Mouse (Mus musculus) MEL (cell line): ENCODE measurements around the gene Mrpl1. TPM values are rescaled to one million over a fixed set of nuclear protein-coding genes. Genes with fewer than 3 reads are reported as not detected.

Experiments used
- DNase-seq: peaks from one replicate; pipeline ENCODE4 v3.0.0; 2011; ENCODE audit warnings: low read depth, low spot score
- H3K27ac ChIP-seq: 2 replicates; pipeline ENCODE4 v1.5.1; 2012; ENCODE audit warnings: low read depth, mild to moderate bottlenecking, control low read depth, low read length, moderate library complexity; ENCODE audit not compliant: control insufficient read depth
- H3K27me3 ChIP-seq, 2 experiments: fragments of 150-350 bp in 1 of 2; sonication (generic) in 1 of 2; 2 replicates each; pipeline ENCODE4 v1.6.1; 2012; ENCODE audit warnings: low read length in 2 of 2, mild to moderate bottlenecking in 2 of 2, improper control_type of control experiment in 1 of 2, moderate library complexity in 1 of 2; ENCODE audit not compliant: insufficient read depth in 2 of 2, control insufficient read depth in 1 of 2
- H3K36me3 ChIP-seq, 2 experiments: 2 replicates each; pipeline ENCODE4 v1.6.1; 2012 to 2014; ENCODE audit warnings: low read length in 2 of 2, improper control_type of control experiment in 1 of 2, inconsistent platforms in 1 of 2, mild to moderate bottlenecking in 1 of 2; ENCODE audit not compliant: insufficient read depth in 2 of 2, control insufficient read depth in 1 of 2
- H3K4me1 ChIP-seq, 2 experiments: fragments of 150-350 bp in 1 of 2; sonication (generic) in 1 of 2; 2 replicates each; pipeline ENCODE4 v1.6.1; 2012; ENCODE audit warnings: low read length in 2 of 2, improper control_type of control experiment in 1 of 2, mild to moderate bottlenecking in 1 of 2; ENCODE audit not compliant: insufficient read depth in 2 of 2, control insufficient read depth in 1 of 2
- H3K4me3 ChIP-seq, 2 experiments: fragments of 150-350 bp in 1 of 2; sonication (generic) in 1 of 2; 2 replicates each; pipeline ENCODE4 v1.5.1; 2012; ENCODE audit warnings: low read depth in 2 of 2, low read length in 2 of 2, mild to moderate bottlenecking in 2 of 2, moderate library complexity in 2 of 2, control low read depth in 1 of 2, improper control_type of control experiment in 1 of 2; ENCODE audit not compliant: control insufficient read depth in 1 of 2, insufficient read depth in 1 of 2
- H3K79me2 ChIP-seq: 2 replicates; pipeline ENCODE4 v1.6.1; 2012; ENCODE audit warnings: mild to moderate bottlenecking, low read length, moderate library complexity; ENCODE audit not compliant: control insufficient read depth, poor library complexity, insufficient read depth
- H3K9ac ChIP-seq: 2 replicates; pipeline ENCODE4 v1.6.1; 2012; ENCODE audit warnings: low read depth, mild to moderate bottlenecking, control low read depth, low read length, moderate library complexity; ENCODE audit not compliant: control insufficient read depth, poor library complexity, severe bottlenecking
- H3K9me3 ChIP-seq: fragments of 150-350 bp; sonication (generic); replicated peaks from 2 replicates; pipeline ENCODE4 v1.6.1; 2012; ENCODE audit warnings: mild to moderate bottlenecking, low read length, improper control_type of control experiment, moderate library complexity; ENCODE audit not compliant: insufficient read depth
- CHD1 ChIP-seq: IDR thresholded peaks from 2 replicates; pipeline ENCODE4 v1.6.1; 2012; ENCODE audit warnings: low read depth, mild to moderate bottlenecking, inconsistent platforms, low read length, improper control_type of control experiment
- CTCF ChIP-seq, 3 experiments: IDR thresholded peaks in 2 of 3; conservative IDR thresholded peaks in 1 of 3; 2 replicates each; pipeline ENCODE4 v1.5.1; 2011 to 2012; ENCODE audit warnings: low read length in 3 of 3, low read depth in 2 of 3, mild to moderate bottlenecking in 2 of 3, improper control_type of control experiment in 1 of 3, inconsistent platforms in 1 of 3, mixed read lengths in 1 of 3, moderate library complexity in 1 of 3; ENCODE audit not compliant: control insufficient read depth in 1 of 3, insufficient read depth in 1 of 3, poor library complexity in 1 of 3, severe bottlenecking in 1 of 3
- ELF1 ChIP-seq: IDR thresholded peaks from 2 replicates; pipeline ENCODE4 v1.6.1; 2014; ENCODE audit warnings: low read depth, mild to moderate bottlenecking, inconsistent platforms, low read length, improper control_type of control experiment, moderate library complexity
- EP300 ChIP-seq, 2 experiments: IDR thresholded peaks; 2 replicates each; pipeline ENCODE4 v1.6.1; 2011; ENCODE audit warnings: improper control_type of control experiment in 2 of 2, low read length in 2 of 2, low read depth in 1 of 2, mild to moderate bottlenecking in 1 of 2
- GABPA ChIP-seq: IDR thresholded peaks from 2 replicates; pipeline ENCODE4 v1.6.1; 2012; ENCODE audit warnings: low read depth, mild to moderate bottlenecking, inconsistent platforms, low read length, improper control_type of control experiment, moderate library complexity
- GATA1 ChIP-seq: IDR thresholded peaks from 2 replicates; pipeline ENCODE4 v1.6.1; 2011; ENCODE audit warnings: low read depth, low read length, improper control_type of control experiment
- JUND ChIP-seq: IDR thresholded peaks from 2 replicates; pipeline ENCODE4 v1.6.1; 2011; ENCODE audit warnings: low read depth, mild to moderate bottlenecking, improper control_type of control experiment, low read length
- MAX ChIP-seq: IDR thresholded peaks from 2 replicates; pipeline ENCODE4 v1.6.1; 2011; ENCODE audit warnings: low read length, improper control_type of control experiment
- MAZ ChIP-seq: IDR thresholded peaks from 2 replicates; pipeline ENCODE4 v1.6.1; 2012; ENCODE audit warnings: low read depth, mild to moderate bottlenecking, inconsistent platforms, low read length, improper control_type of control experiment
- MEF2A ChIP-seq: IDR thresholded peaks from 2 replicates; pipeline ENCODE4 v1.6.1; 2014; ENCODE audit warnings: low read depth, mild to moderate bottlenecking, inconsistent platforms, low read length, improper control_type of control experiment; ENCODE audit not compliant: poor library complexity, insufficient replicate concordance, severe bottlenecking; ENCODE audit errors: extremely low read depth
- MYB ChIP-seq: IDR thresholded peaks from 2 replicates; pipeline ENCODE4 v1.6.1; 2011; ENCODE audit warnings: mild to moderate bottlenecking, low read depth, low read length, improper control_type of control experiment
- MYC ChIP-seq: IDR thresholded peaks from 2 replicates; pipeline ENCODE4 v1.6.1; 2011; ENCODE audit warnings: low read depth, mild to moderate bottlenecking, low read length, improper control_type of control experiment, moderate library complexity
- NELFE ChIP-seq: IDR thresholded peaks from 2 replicates; pipeline ENCODE4 v1.6.1; 2011; ENCODE audit warnings: low read depth, low read length, improper control_type of control experiment
- NRF1 ChIP-seq: IDR thresholded peaks from 2 replicates; pipeline ENCODE4 v1.6.1; 2014; ENCODE audit warnings: low read depth, mild to moderate bottlenecking, inconsistent platforms, low read length, improper control_type of control experiment, moderate library complexity; ENCODE audit not compliant: poor library complexity, insufficient read depth, severe bottlenecking
- POLR2AphosphoS2 ChIP-seq: IDR thresholded peaks from 2 replicates; pipeline ENCODE4 v1.6.1; 2011; ENCODE audit warnings: low read length, improper control_type of control experiment
- POLR2AphosphoS5 ChIP-seq: IDR thresholded peaks from 2 replicates; pipeline ENCODE4 v1.6.1; 2012; ENCODE audit warnings: low read depth, borderline replicate concordance, mild to moderate bottlenecking, inconsistent platforms, low read length, moderate library complexity, mixed read lengths
- RAD21 ChIP-seq: IDR thresholded peaks from 2 replicates; pipeline ENCODE4 v1.6.1; 2011; ENCODE audit warnings: mild to moderate bottlenecking, low read depth, low read length, improper control_type of control experiment
- RCOR1 ChIP-seq: IDR thresholded peaks from 2 replicates; pipeline ENCODE4 v1.6.1; 2012; ENCODE audit warnings: low read depth, mild to moderate bottlenecking, inconsistent platforms, low read length, improper control_type of control experiment
- SIN3A ChIP-seq: IDR thresholded peaks from 2 replicates; pipeline ENCODE4 v1.6.1; 2012; ENCODE audit warnings: low read length, improper control_type of control experiment, inconsistent platforms
- SMC3 ChIP-seq: IDR thresholded peaks from 2 replicates; pipeline ENCODE4 v1.6.1; 2011; ENCODE audit warnings: low read depth, low read length, improper control_type of control experiment
- TAL1 ChIP-seq: IDR thresholded peaks from 2 replicates; pipeline ENCODE4 v1.6.1; 2012; ENCODE audit warnings: mild to moderate bottlenecking, inconsistent platforms, low read length, moderate library complexity, mixed read lengths
- TBP ChIP-seq: IDR thresholded peaks from 2 replicates; pipeline ENCODE4 v1.8.0; 2011; ENCODE audit warnings: low read depth, low read length, improper control_type of control experiment
- TCF12 ChIP-seq: IDR thresholded peaks from 2 replicates; pipeline ENCODE4 v1.6.1; 2014; ENCODE audit warnings: low read depth, mild to moderate bottlenecking, inconsistent platforms, low read length, improper control_type of control experiment, moderate library complexity
- ZC3H11A ChIP-seq: IDR thresholded peaks from 2 replicates; pipeline ENCODE4 v1.6.1; 2012; ENCODE audit warnings: low read depth, mild to moderate bottlenecking, inconsistent platforms, low read length, improper control_type of control experiment
- ZMIZ1 ChIP-seq: IDR thresholded peaks from 2 replicates; pipeline ENCODE4 v1.6.1; 2012; ENCODE audit warnings: low read depth, mild to moderate bottlenecking, inconsistent platforms, low read length, improper control_type of control experiment, moderate library complexity
- ZNF384 ChIP-seq: IDR thresholded peaks from 2 replicates; pipeline ENCODE4 v1.6.1; 2012; ENCODE audit warnings: low read depth, mild to moderate bottlenecking, inconsistent platforms, low read length, improper control_type of control experiment
- polyA plus RNA-seq, 2 experiments: library from polyadenylated mRNA; stranded (reverse) in 1 of 2; unstranded in 1 of 2; fragments of >175 nt in 1 of 2; fragments of >200 nt in 1 of 2; gene quantifications; 2 replicates each; pipeline versions ENCODE4 v1.2.1 to v1.2.4; 2012; ENCODE audit warnings: low replicate concordance in 2 of 2, low read depth in 1 of 2; ENCODE audit not compliant: insufficient read length in 2 of 2, insufficient read depth in 1 of 2, missing spikeins in 1 of 2
- total RNA-seq: library from RNA; depleted of rRNA; stranded (reverse); fragments of 300-350 nt; gene quantifications from 2 replicates; pipeline ENCODE4 v1.2.3, GENCODE M21; 2012

Mrpl1 gene
- total and polyA plus RNA-seq, 3 experiments, result 22.0 to 26.2 TPM; not detected in 1

DNA sequence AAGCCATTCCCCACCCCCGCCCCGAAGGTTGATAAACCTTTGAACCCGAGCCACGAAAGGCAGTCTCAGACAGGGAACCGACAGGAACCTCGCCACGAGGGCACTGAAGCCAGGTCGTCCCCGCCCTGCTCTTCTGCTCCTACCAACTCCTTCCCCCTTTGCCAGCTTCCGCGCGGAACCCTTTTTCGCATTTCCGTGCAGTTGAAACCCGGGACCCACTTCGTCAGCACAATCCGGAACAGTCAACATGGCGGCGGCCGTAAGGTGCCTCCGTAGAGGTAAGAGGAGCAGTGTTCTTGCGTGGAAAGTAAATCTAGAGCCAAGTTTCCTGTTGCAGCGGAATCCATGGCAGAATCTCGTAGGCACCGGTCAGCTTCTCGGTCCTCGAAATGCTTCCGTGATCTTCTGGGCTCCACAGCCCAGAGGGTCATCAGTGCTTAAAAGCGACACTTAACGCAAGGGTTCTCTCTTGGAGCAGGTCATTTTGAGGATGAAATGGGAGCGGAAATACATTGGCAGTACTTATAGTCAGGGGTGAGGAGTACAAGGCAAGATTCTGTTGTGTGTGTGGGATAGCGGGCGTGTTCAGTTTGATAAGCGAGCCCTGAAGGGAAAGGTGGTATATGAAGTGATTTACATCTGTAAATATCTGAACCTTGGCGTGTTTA lies 757 bp downstream of the Mrpl1 start (continued):
- TF ChIP-seq JUND (no peak), MEF2A (peak; percentile 80; the same call in 1 of the 2 replicates), SIN3A (peak; percentile 97), GABPA (no peak), ZC3H11A (no peak), TCF12 (peak; percentile 92), TAL1 (no peak; the same call in 1 of the 2 replicates), NELFE (peak; percentile 89), CHD1 (0 out of 2 replicates have a peak, but pooled peaks have one; percentile 57), MYC (peak; percentile 96), GATA1 (no peak; the same call in none of the 2 replicates), MAX (peak; percentile 86), ELF1 (peak; percentile 96), ZMIZ1 (peak; percentile 86), POLR2AphosphoS5 (no peak), MYB (no peak), SMC3 (no peak), POLR2AphosphoS2 (peak; percentile 75; the same call in 1 of the 2 replicates), CTCF (IDR thresholded peaks at IDR 0.05 in 2 of 3, conservative IDR thresholded peaks at IDR 0.05 in 1 of 3; ENCODE audit: control insufficient read depth in 1 of 3, insufficient read depth in 1 of 3, low read depth in 2 of 3, low read length in 3 of 3, poor library complexity in 1 of 3, severe bottlenecking in 1 of 3) (no peak), NRF1 (0 out of 2 replicates have a peak, but pooled peaks have one; percentile 29), MAZ (peak; percentile 91), RCOR1 (peak; percentile 55; the same call in 1 of the 2 replicates), RAD21 (no peak), EP300 (IDR thresholded peaks at IDR 0.05; ENCODE audit: low read depth in 1 of 2, low read length in 2 of 2) (peak in 1 of 2 experiments; percentile 58; a peak in 2 of 4 replicates)
- TF ChIP-seq, all 39 proteins: peak for 21

DNA sequence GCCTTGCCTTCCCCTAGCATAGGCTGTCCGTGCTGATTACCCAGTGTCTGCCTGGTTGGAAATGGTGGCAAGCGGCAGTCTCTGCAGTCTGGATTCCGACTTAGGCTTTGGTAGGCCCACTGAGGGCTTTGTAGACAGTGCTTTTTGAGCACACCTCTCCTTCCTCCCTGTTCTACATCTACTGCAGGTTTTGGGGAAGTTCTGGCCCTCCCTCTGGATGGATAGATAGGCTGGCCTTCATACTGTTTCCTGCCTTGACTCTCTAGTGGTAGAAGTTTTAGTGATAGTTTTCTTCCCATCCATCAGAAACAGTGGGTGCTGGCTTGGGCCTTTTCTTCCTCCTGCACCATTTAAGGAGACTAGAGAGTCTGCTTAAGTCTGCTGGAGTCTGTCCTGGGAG lies 9.4 kb downstream of the Mrpl1 start:
- Histone ChIP-seq H3K36me3 (peaks cover 1 to 40% of the 10 kb centered on the region in 2 experiments; a peak in 2 of 4 replicates), H3K4me3 (no peak overlapping the region), H3K27ac (no peak overlapping the region), H3K9me3 (no peaks in the 10 kb centered on the region), H3K4me1 (peaks cover 18 to 26% of the 10 kb centered on the region in 2 experiments), H3K79me2 (peaks cover 22% of the 10 kb centered on the region), H3K9ac (no peak overlapping the region), H3K27me3 (no peaks in the 10 kb centered on the region)
- DNase-seq, result peak; percentile 75
- TF ChIP-seq TBP (peak; percentile 74), TAL1 (peak; percentile 30), ZNF384 (no peak), SIN3A (0 out of 2 replicates have a peak, but pooled peaks have one; percentile 31)
